Mouse (Mus musculus): ENCODE results near the gene Vmn1r13. TPM values are rescaled to one million over a fixed set of nuclear protein-coding genes. Genes with fewer than 3 reads are reported as not detected.
"Not testable (repeated sequence)": the region's sequence is repeated elsewhere in the genome, so short reads cannot be mapped to it uniquely, and the experiment has no call there.

Vmn1r13 gene
- not detected in 2 replicates for polyA plus RNA-seq (2015; fragmentation: Nextera tagmentation; extraction: Ambion mirVana)

GRCm38 (mm10) chr6:57202990-57203389, at the start of gene Vmn1r13:
Gene Vmn1r13, plus strand, starts transcription at chr6:57203290.
- not testable (repeated sequence) for H3K27ac ChIP-seq (ENCODE audit: low read depth, low read length); ATAC-seq; H3K4me1 ChIP-seq (ENCODE audit: control insufficient read depth, insufficient read depth, low read depth, low read length); H3K9me3 ChIP-seq (ENCODE audit: control insufficient read depth, low read length); H3K9ac ChIP-seq (ENCODE audit: low read depth, low read length); H3K27me3 ChIP-seq (replicated peaks; ENCODE audit: control insufficient read depth, insufficient read depth, low read length); H3K4me2 ChIP-seq (ENCODE audit: low read length); H3K4me3 ChIP-seq (ENCODE audit: low read length); H3K36me3 ChIP-seq (ENCODE audit: control insufficient read depth, insufficient read depth, low read length)
- 81% methylated on average over 1 of the region's 1 CpGs for WGBS

- Histone ChIP-seq H3K4me1 (ENCODE audit: control insufficient read depth, insufficient read depth, low read depth, low read length) (no peaks in the 10 kb centered on the region), H3K27ac (ENCODE audit: low read depth, low read length) (no peak within 1 kb of the TSS), H3K4me3 (ENCODE audit: low read length) (no peak within 1 kb of the TSS), H3K9ac (ENCODE audit: low read depth, low read length) (no peak within 1 kb of the TSS), H3K4me2 (ENCODE audit: low read length) (no peak within 1 kb of the TSS), H3K27me3 (replicated peaks; ENCODE audit: control insufficient read depth, insufficient read depth, low read length) (no peaks in the 10 kb centered on the region), H3K36me3 (ENCODE audit: control insufficient read depth, insufficient read depth, low read length) (no peaks in the 10 kb centered on the region), H3K9me3 (ENCODE audit: control insufficient read depth, low read length) (no peaks in the 10 kb centered on the region)
- no peak for ATAC-seq
- WGBS = 88% methylated on average over 2 of the region's 2 CpGs
These were observed 46.5 kb upstream of the Vmn1r13 start, which contains the start of gene Vmn1r12 for GRCm38 (mm10) chr6:57156619-57157018. Gene Vmn1r12, plus strand, starts transcription at chr6:57156919.

- H3K36me3 ChIP-seq (ENCODE audit: control insufficient read depth, insufficient read depth, low read length); H3K9me3 ChIP-seq (ENCODE audit: control insufficient read depth, low read length); H3K9ac ChIP-seq (ENCODE audit: low read depth, low read length); H3K4me3 ChIP-seq (ENCODE audit: low read length); H3K27ac ChIP-seq (ENCODE audit: low read depth, low read length); H3K4me2 ChIP-seq (ENCODE audit: low read length); H3K4me1 ChIP-seq (ENCODE audit: control insufficient read depth, insufficient read depth, low read depth, low read length); H3K27me3 ChIP-seq (replicated peaks; ENCODE audit: control insufficient read depth, insufficient read depth, low read length); ATAC-seq: not testable (repeated sequence)
- WGBS = 59% methylated on average over 3 of the region's 3 CpGs
These were observed 13.1 kb upstream of the Vmn1r13 start for GRCm38 (mm10) chr6:57190016-57190415.

GRCm38 (mm10) chr6:57231386-57231785, 28.3 kb downstream of the Vmn1r13 start, which contains the start of gene Vmn1r14:
Gene Vmn1r14, plus strand, starts transcription at chr6:57231686.
- Histone ChIP-seq H3K9ac (ENCODE audit: low read depth, low read length) (no peak within 1 kb of the TSS), H3K9me3 (ENCODE audit: control insufficient read depth, low read length) (no peaks in the 10 kb centered on the region), H3K4me2 (ENCODE audit: low read length) (no peak within 1 kb of the TSS), H3K27me3 (replicated peaks; ENCODE audit: control insufficient read depth, insufficient read depth, low read length) (no peaks in the 10 kb centered on the region), H3K4me3 (ENCODE audit: low read length) (no peak within 1 kb of the TSS), H3K4me1 (ENCODE audit: control insufficient read depth, insufficient read depth, low read depth, low read length) (no peaks in the 10 kb centered on the region), H3K36me3 (ENCODE audit: control insufficient read depth, insufficient read depth, low read length) (no peaks in the 10 kb centered on the region), H3K27ac (ENCODE audit: low read depth, low read length) (no peak within 1 kb of the TSS)
- WGBS = 89% methylated on average over 3 of the region's 3 CpGs
- no peak for ATAC-seq

DNA sequence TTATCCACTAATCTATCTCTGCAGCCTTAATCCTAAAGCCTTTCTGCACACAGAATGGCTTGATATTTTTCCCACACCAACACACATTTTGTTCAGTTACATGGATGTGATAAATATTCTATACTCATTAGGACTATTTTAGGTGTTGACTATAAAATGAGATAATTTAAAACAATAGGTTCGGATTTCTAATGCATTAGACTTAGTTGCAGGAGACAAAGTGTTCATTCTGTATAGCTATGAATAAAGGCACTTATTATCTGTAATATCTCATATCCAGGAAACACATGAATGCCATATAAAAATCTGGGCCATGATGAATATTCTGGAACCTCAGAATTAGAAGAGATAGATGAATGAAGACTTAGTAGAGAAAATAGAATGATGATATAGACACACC, 54.6 kb downstream of the Vmn1r13 start, which contains the start of gene Vmn1r15:
Gene Vmn1r15, plus strand, starts transcription at position 301 of the 400 bp plus-strand sequence.
- Histone ChIP-seq H3K27ac (ENCODE audit: low read depth, low read length) (no peak within 1 kb of the TSS), H3K4me2 (ENCODE audit: low read length) (no peak within 1 kb of the TSS), H3K4me1 (ENCODE audit: control insufficient read depth, insufficient read depth, low read depth, low read length) (no peaks in the 10 kb centered on the region), H3K9ac (ENCODE audit: low read depth, low read length) (no peak within 1 kb of the TSS), H3K36me3 (ENCODE audit: control insufficient read depth, insufficient read depth, low read length) (no peaks in the 10 kb centered on the region), H3K4me3 (ENCODE audit: low read length) (no peak within 1 kb of the TSS), H3K9me3 (ENCODE audit: control insufficient read depth, low read length) (no peaks in the 10 kb centered on the region), H3K27me3 (replicated peaks; ENCODE audit: control insufficient read depth, insufficient read depth, low read length) (no peaks in the 10 kb centered on the region)
- no peak for ATAC-seq
- 84% methylated on average over 1 of the region's 1 CpGs for WGBS

- no peak for ATAC-seq
- no peaks in the 10 kb centered on the region for H3K27me3 ChIP-seq (replicated peaks; ENCODE audit: control insufficient read depth, insufficient read depth, low read length)
- H3K9me3 ChIP-seq (ENCODE audit: control insufficient read depth, low read length) = no peaks in the 10 kb centered on the region
- no peak overlapping the region for H3K4me2 ChIP-seq (ENCODE audit: low read length)
- 93% methylated on average over 2 of the region's 2 CpGs for WGBS
- no peak overlapping the region for H3K27ac ChIP-seq (ENCODE audit: low read depth, low read length)
- H3K9ac ChIP-seq (ENCODE audit: low read depth, low read length) = no peak overlapping the region
- no peak overlapping the region for H3K4me3 ChIP-seq (ENCODE audit: low read length)
- H3K4me1 ChIP-seq (ENCODE audit: control insufficient read depth, insufficient read depth, low read depth, low read length) = no peaks in the 10 kb centered on the region
- H3K36me3 ChIP-seq (ENCODE audit: control insufficient read depth, insufficient read depth, low read length) = no peaks in the 10 kb centered on the region
These were observed 57.9 kb downstream of the Vmn1r13 start for GRCm38 (mm10) chr6:57260990-57261389.

Other genes starting within 250 kb of the Vmn1r13 start
- not detected in 2 replicates for gene Vmn1r5, start 233.0 kb upstream of the Vmn1r13 start, polyA plus RNA-seq (2015; fragmentation: Nextera tagmentation; extraction: Ambion mirVana)
- not detected in 2 replicates for gene Vmn1r6, start 206.0 kb upstream of the Vmn1r13 start, polyA plus RNA-seq (2015; fragmentation: Nextera tagmentation; extraction: Ambion mirVana)
- gene Vmn1r7, start 178.0 kb upstream of the Vmn1r13 start, polyA plus RNA-seq (2015; fragmentation: Nextera tagmentation; extraction: Ambion mirVana) = not detected in 2 replicates
- not detected in 2 replicates for gene Vmn1r8, start 171.0 kb upstream of the Vmn1r13 start, polyA plus RNA-seq (2015; fragmentation: Nextera tagmentation; extraction: Ambion mirVana)
- gene Vmn1r9, start 136.5 kb upstream of the Vmn1r13 start, polyA plus RNA-seq (2015; fragmentation: Nextera tagmentation; extraction: Ambion mirVana) = not detected in 2 replicates
- not detected in 2 replicates for gene Vmn1r10, start 93.8 kb upstream of the Vmn1r13 start, polyA plus RNA-seq (2015; fragmentation: Nextera tagmentation; extraction: Ambion mirVana)
- not detected in 2 replicates for gene Vmn1r11, start 69.8 kb upstream of the Vmn1r13 start, polyA plus RNA-seq (2015; fragmentation: Nextera tagmentation; extraction: Ambion mirVana)
- gene Vmn1r12, start 46.4 kb upstream of the Vmn1r13 start, polyA plus RNA-seq (2015; fragmentation: Nextera tagmentation; extraction: Ambion mirVana) = not detected in 2 replicates
- gene Vmn1r14, start 28.4 kb downstream of the Vmn1r13 start, polyA plus RNA-seq (2015; fragmentation: Nextera tagmentation; extraction: Ambion mirVana) = not detected in 2 replicates
- gene Vmn1r15, start 54.7 kb downstream of the Vmn1r13 start, polyA plus RNA-seq (2015; fragmentation: Nextera tagmentation; extraction: Ambion mirVana) = not detected in 2 replicates
- gene Vmn1r16, start 126.2 kb downstream of the Vmn1r13 start, polyA plus RNA-seq (2015; fragmentation: Nextera tagmentation; extraction: Ambion mirVana) = not detected in 2 replicates
- gene Vmn1r17, start 160.4 kb downstream of the Vmn1r13 start, polyA plus RNA-seq (2015; fragmentation: Nextera tagmentation; extraction: Ambion mirVana) = not detected in 2 replicates
- not detected in 2 replicates for gene Vmn1r18, start 192.5 kb downstream of the Vmn1r13 start, polyA plus RNA-seq (2015; fragmentation: Nextera tagmentation; extraction: Ambion mirVana)
- not detected in 2 replicates for gene Vmn1r19, start 200.5 kb downstream of the Vmn1r13 start, polyA plus RNA-seq (2015; fragmentation: Nextera tagmentation; extraction: Ambion mirVana)
- gene Vmn1r20, start 225.6 kb downstream of the Vmn1r13 start, polyA plus RNA-seq (2015; fragmentation: Nextera tagmentation; extraction: Ambion mirVana) = not detected in 2 replicates

Measured in hindbrain, embryonic 16.5 days (tissue).